Mouse (Mus musculus): Measurements from ENCODE around the gene Ninj1.

Gene Ninj1

DNA sequence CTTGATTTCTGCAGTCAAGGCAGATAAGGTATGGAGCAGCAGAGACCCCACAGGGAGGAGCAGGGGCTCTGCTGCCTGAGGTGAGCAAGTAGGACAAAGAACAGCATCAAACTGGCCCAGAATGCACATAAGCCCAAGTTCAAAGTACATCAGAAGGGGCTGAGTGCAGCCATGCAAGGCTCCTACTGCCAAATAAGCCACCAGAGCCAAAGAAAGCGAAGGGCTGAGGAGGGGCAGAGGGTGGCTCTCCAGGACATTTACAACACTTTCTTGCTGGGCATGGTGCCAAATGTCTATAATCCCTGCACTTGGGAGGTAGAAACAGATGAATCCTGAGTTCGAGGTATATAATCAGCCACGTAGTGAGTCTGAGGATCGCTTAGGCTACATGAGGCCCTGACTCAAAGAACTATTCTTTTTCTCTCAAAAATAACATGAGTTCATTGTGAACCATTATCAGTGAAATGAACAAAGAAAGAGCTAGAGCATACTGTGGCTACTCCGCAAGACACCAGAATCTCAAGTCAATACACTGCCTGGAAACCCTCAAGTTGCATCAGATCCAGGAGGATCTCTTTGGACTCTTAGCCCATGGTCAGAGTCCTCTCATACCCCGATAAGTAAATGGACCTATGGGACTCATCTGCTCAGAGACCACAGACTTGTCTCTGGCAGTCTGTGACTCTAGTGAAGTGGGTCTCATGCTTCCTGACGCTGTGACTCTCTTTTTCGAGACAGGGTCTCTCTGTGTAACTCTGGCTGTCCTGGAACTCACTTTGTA lies 46.7 kb downstream of the Ninj1 start:
- no peak for DNase-seq (ENCODE audit: low read depth)

DNA sequence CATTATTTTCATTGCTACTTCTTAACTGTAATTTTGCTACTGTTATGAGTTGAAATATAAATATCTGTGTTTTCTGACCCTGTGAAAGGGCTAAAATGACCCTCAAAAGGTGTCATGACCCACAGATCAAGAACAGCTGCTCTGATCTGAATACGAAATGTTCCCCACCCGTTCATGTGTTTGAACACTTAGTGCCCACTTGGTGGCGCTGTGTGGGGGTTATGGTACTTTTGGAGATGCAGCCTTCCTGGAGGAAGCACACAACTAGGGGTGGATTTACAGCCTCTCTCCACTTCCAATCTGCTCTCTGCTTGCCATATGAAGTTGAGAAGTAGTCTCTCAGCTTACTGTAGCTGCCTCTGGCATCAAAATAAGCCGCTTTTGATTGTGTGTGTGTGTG lies 47.4 kb downstream of the Ninj1 start:
- DNase-seq (ENCODE audit: low read depth): no peak

DNA sequence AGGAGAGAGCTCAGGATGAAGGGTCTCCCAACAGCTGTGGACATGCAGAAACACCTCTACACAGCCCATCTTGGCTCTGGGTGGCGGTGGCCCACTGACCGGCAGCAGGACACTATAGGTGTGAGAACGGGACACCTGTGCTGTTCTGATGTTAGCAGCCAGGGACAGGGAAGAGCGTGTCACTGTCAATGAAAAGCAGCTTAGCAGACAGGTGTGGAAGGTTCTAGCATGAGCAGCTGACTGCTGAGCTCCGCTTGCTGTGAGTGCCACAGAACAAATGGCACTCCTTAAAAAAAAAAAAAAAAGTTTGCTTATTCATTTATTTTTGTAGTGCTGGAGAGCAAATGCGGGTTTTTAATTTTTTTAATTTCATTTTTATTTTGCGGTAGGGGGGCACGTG lies 50.3 kb downstream of the Ninj1 start:
- no peak for DNase-seq (ENCODE audit: low read depth)

DNA sequence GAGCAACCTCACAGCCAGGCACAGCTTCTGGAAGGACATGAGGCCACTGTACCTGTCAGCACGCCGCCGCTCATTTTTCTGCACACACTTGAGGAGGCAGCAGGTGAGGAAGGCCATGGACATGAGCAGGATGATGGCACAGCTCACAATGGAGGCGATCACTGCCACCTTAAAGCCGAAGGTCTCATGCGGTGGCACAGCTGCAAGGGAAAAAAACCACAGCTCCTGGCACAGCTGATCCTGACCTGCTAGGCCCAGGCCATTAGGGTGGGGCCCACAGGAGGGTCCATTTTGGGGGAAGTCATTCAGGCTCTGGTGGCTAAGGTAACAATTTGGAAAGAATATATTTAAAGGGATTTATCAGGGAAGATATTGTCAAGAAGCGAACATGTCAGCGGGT lies 51.5 kb downstream of the Ninj1 start:
- DNase-seq (ENCODE audit: low read depth): no peak

DNA sequence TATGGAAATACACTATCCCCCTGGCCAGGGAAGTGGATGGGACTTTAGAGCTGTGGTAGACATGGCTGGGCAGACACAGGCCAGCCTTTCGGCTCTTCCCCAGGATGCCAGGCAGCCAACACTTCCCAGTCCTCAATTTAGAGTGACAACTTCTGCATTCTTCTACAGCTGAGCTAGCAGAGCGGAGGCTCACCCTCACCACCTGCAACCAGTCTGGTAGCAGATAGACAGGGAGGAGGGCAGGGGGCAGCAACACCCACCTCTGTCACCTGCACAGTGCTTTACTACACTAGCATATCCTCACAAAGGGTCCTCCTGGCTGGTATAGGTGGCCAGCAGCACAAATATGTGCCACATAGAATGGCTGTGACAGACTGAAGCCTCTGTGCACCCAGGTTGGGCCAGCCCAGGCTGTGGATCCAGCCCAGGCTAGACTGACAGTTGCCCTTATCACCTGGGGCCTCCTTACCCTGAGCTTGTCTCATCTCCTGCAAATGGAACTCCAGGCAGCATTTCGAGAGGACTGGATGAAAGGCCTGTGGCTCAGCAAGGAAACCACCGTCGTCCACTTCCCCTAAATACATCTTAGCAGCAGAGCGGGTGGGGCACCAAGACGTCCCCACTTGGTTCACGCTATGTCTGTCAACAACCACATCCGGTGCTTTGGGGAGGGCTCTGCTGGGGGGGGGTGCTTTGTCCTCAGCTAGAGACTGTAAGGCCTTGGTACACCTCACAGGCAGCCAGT lies 55.2 kb downstream of the Ninj1 start:
- peak; percentile 77 for DNase-seq (ENCODE audit: low read depth)

DNA sequence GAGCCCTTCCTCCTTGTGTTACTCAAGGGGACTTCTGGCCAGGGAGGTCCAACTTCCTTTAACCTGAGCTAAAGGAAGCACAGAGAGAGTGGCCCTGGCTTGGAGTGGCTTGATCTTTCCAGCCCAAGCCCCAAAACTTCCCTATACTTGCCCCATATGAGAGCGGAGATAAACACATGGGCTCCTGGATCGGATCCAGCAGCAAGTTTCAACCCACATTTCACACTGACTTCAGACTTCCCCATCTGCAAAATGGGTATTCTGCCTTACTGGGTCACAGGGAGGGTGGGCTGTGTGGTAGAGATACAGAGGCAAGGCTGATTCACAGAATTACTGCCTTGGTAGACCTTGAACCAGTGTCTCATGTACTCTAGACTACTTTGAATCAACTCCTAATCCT lies 56.2 kb downstream of the Ninj1 start:
- no peak for DNase-seq (ENCODE audit: low read depth)

DNA sequence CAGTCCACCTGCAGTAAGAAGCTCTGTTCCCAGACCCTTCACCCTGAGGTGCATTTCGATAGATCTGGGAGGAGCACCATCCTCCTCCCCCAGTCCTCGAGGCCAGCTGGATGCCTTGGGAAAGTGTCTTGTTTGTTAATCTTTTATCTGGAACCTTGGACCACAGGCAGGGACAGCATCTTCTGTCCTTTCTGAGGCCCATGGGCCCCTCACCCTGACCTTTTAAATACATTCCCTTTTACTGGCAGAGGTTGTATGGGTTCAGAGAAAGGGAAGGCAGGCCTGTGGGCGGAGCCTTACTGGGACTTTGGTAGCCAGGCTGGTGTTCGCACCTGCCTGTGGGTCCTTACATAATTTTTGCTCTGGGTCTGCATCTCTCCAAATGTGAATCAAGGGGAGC lies 58.0 kb downstream of the Ninj1 start:
- DNase-seq (ENCODE audit: low read depth): no peak
